Mouse (Mus musculus): ENCODE measurements around the gene Bmp6.

DNA sequence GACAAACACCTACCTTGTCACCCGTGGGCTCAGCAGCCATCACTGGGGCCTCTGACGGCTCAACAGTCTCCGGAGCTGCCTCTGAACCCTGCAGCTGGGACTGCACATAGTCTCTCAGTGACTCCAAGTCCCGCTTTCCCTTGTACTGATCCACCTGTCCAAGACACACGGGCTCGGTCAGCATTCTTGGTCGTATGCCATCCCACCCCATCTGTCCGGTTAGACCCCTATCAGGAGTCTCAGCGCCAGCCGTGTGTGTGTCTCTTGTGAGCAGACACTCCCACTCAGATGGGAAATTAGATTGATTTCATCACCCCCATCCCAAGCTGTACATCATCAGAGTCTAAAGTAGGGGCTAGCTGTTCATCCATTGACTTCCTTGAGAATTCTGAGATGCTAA is 162.0 kb downstream of the Bmp6 start:
- TF ChIP-seq CTCF (IDR thresholded peaks at IDR 0.05; ENCODE audit: low read depth) = no peak
- TF ChIP-seq EP300 (IDR thresholded peaks at IDR 0.05; ENCODE audit: low read depth) = no peak

Data from heart, postnatal 0 days (tissue).